Mouse (Mus musculus) hematopoietic stem cell, adult 5-6 weeks (primary cell): ENCODE results near the gene Atp6v1a. TPM values are rescaled to one million over a fixed set of nuclear protein-coding genes. Genes with fewer than 3 reads are reported as not detected.
A peak's percentile ranks its signal among the peaks of the same experiment; 100 is the strongest.

ENCODE experiments used
- ATAC-seq, 2 experiments: fragments of 125-278 bp in 1 of 2; replicated peaks in 1 of 2; 2 replicates each; pipeline ENCODE4 v1.8.0; 2016 to 2017; ENCODE audit warnings: inconsistent platforms in 2 of 2, mild to moderate bottlenecking in 2 of 2, moderate number of reproducible peaks in 2 of 2, low read depth in 1 of 2, moderate TSS enrichment in 1 of 2; ENCODE audit not compliant: low FRiP score in 2 of 2, poor library complexity in 2 of 2, severe bottlenecking in 2 of 2, insufficient read depth in 1 of 2, low TSS enrichment in 1 of 2
- total RNA-seq: library from RNA; stranded (forward); fragments of 172-1452, 232-1000 nt; gene quantifications from 2 replicates; pipeline ENCODE4 v1.2.3, GENCODE M21; 2017

The Atp6v1a gene
- total RNA-seq, 1 experiment from 2014 or later: 68.7 TPM

DNA sequence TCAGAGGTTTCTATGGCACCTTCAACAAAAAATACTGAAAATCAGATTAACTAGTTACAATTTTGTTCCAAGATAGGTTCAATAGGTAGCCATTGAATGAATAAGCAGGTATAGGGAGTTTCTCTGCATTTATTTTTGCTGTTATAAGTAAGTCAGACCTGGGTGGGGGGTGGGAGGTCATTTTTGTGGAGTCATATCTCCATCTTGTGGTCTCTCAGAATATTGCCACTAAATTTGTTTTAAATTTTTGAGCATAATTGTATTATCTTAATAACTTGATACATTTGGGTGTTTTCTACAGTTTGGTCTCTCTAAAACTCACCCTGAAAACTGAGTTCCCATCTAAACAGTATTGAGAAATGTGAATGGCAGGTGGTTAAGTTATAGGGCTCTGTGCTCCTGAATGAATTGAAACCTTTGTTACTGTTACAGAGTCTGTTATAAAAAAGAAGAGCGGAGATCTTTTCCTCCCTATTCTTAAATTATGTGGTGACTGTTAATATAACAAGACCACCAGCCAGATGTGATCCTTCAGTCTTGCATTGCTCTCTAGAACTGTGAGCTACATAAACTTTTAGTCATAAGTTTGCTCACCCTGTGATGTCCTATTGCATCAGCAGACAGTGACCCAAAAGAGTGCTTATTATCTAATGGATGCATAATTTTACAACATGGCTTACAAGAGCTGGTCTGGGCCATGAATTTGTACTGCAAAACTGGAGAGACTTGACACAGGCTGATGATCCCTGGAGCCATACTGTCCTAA lies 9.7 kb upstream of the Atp6v1a start:
- peak in 1 of 2 experiments; percentile 36; a peak in 2 of 4 replicates for ATAC-seq

DNA sequence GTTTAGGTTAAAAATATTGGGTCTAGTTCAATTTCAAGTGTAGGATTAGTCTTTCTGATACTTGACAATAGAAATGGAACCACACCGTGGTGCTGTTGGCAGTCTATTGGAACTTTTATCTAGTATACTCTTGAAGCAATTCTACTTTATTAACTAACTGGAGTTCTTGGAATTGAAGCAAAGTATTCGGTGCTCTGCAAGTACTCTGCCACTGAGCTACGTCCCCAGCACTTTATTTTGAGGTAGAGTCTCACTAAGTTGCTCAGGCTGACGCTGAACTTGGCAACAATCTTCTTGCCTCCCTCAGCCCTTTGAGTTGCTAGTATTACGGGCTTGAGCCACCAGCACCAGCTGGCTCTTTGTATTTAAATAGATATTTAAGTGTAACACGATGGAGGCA lies 2.0 kb upstream of the Atp6v1a start:
- ATAC-seq: no peak

GRCm38 (mm10) chr16:44140186-44140787 lies 782 bp upstream of the Atp6v1a start:
- peak; percentile 55 to 71 for ATAC-seq

DNA sequence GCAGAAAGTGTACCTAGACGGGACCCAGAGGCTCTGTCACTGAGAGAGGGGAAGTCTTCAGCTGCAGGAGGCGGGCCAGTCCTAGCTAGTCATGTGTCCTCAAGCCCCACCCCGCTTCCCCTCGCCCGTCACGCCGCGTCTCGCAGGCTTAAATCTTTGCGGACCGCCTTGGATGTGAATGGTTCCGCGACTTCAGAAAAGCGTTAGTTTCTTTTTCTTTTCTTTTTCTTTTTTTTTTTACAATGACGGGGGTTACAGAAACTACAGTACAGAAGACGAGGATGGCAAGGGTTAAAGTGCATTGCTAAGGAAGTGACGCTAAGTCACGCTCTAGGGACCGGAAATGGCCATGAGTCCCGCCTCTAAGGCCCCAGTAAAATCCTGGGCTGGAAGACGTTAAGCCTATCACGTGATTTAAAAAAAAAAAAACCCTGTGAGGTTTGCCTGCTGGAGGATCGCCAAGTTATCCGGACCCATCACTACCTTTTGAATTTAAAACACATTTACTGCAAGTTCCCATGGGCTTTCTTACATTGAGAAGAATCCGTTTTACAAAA lies 448 bp downstream of the Atp6v1a start:
- ATAC-seq: peak; percentile 87 to 88

DNA sequence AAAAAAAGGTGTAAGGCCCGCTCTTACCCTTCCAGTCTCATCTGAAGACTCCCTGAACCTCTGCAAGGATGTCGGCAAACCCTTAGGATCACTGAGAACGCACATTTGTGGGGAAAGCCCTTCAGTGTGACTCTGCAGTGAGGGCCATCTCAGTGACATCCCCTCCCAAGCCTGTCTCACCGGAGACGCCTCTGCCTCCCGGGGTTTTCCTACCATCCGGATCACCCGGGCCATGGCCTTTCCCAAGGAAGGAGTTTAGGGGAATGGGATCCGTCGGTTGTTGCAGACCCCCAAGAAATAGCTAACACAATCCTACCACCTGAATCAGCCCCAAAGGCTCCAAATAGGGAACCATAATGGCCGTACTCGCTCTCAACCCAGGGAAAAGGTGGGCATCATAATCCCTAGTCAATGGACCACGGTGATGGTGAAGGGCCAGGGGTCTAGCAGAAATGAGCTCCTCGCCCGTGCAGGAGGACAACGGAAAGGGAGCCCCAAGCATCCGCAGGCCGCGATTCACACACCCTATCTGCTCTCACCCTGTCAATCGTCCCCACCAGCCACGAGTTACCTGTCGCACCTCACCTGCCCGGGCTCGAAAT lies 1.0 kb downstream of the Atp6v1a start:
- peak; percentile 3 to 7; a peak in 2 of 4 replicates for ATAC-seq

DNA sequence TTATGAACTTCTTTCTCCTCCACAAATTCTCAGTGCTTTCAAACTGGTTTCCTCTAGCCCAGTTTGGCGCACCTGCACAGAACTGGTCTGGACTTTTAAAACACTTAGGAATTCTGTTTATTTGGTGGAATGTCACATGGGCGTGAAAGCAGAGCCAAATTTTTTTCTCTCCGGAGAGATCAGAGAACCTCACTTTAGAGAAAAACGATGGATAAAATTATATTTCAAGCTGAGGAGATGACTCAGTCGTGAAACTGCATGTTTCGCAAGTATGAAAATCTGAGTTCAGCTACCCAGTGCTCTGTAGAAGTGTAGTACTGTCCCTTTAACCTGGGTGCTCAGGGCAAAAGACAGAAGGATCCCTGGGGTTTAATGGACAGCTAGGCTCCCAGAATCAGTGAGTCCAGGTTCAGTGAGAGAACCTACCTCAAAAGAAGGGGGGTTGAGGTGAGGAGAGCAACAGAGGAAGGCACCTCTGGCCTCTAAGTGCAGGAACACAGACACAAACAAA lies 2.9 kb downstream of the Atp6v1a start:
- no peak for ATAC-seq

DNA sequence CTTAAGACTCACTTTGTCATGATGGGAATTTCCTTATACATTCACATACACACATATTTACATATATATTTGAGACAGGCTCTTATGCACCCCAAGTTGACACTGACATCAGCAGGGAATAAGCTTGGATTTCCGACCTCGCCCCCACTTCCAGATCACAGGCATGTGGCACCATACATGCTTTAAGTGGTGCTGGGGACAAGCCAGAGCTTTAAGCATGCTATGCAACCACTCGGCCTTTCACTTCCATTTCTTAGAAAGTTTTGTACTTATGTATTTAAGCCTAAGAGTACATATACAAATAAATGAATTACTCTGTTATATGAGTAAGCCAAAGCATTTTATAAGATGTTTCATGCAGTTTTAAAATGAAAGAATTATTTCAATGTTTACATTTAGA lies 6.3 kb downstream of the Atp6v1a start:
- ATAC-seq: no peak

- no peak for ATAC-seq
These were observed 7.2 kb downstream of the Atp6v1a start for GRCm38 (mm10) chr16:44132300-44132699.

GRCm38 (mm10) chr16:44126437-44126836 lies 13.1 kb downstream of the Atp6v1a start:
- peak; percentile 39 to 46; a peak in 1 of 4 replicates for ATAC-seq

DNA sequence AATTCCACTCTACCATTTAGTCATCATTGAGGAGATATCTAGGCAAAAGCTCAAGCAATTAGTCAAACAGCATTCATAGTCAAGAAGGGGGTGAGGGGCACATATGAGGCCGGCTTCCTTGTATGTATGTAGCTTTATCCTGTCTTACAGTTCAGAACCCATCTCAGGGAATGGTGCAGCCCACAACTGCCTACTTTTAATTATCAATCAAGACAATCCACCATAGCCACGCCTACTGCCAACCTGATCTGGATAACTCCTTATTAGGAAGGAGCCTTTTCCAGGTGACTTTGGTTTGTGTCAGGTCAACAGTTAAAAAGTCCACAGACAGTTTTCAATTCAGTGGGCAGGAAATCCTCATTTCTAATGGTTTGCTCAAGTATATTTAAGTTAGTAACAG lies 14.1 kb downstream of the Atp6v1a start:
- ATAC-seq: no peak

- ATAC-seq: no peak
These were observed 14.8 kb downstream of the Atp6v1a start for GRCm38 (mm10) chr16:44124713-44125112.

DNA sequence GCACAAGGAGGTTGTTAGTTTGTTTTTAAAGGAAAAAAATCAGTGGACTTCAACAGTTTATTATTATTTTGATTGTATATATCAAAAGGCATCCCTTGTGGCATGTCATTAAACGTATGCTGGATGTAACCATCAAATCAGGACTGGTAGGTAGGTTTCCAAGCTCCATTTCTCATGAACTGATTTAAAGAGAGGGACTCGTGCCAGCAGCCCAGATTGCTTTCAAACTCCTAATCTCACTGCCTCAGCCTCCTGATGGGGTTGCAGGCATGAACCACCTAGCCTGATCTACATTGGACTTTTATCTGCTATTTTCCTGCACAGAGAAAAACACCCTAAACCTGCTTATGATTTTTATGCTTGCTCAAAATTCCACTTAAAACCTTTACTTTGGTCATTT lies 15.7 kb downstream of the Atp6v1a start:
- ATAC-seq: no peak

DNA sequence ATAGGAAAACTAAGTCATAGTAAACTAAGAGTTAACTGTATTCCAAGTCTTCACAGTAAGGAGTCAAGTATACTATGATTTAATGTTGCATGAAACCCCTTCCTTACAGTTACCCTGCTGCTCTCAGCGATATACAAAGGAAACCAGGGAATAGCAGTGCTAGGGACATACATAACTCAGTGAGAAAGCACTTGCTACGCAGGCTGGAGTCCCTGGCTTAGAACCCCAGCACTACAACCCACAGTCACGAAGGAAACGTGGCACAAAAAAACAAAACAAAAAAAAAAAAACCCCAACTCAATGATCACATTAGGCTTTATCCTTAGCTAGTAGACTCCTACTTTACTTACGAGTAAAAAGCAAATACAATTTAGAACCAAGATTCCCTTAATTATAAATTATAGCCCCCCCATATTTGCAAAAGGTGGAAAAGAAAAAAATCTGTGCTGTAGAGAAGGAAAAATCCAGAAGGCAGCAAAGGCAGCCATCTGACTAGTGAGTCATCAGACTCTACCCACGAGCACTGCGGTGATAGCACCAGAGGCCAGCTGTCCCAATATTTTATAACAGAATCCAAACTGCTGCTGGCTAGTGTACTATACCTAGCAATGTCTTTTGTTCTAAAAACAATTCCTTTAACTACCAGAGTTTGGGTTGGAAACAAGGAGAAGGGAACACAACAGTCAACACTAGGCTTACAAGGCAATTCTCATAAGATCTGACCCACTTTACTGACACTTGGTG lies 16.4 kb downstream of the Atp6v1a start:
- ATAC-seq: no peak

DNA sequence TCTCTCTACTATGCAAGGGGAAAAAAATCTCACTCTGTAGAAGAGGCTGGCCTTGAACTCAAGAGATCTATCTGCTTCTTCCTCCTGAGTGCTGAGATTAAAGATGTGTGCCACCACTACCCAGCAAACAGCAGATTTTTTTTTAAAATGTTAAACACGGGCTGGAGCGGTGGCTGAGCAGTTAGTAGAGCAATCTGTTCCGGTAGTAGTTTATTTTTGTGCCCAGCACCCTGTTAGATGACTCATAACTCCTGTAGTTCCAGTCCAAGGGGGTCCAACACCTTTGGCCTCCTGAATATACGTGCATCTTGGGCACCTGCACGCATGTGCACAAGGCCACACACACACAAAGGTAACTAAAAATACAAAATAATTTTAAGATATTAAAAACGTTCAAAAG lies 16.9 kb downstream of the Atp6v1a start:
- no peak for ATAC-seq

- no peak for ATAC-seq
These were observed 17.4 kb downstream of the Atp6v1a start for GRCm38 (mm10) chr16:44122122-44122521.

GRCm38 (mm10) chr16:44119753-44120501 lies 19.6 kb downstream of the Atp6v1a start:
- ATAC-seq: no peak

- ATAC-seq: no peak
These were observed 30.5 kb downstream of the Atp6v1a start for GRCm38 (mm10) chr16:44109002-44109401.
